Mouse (Mus musculus): ENCODE measurements at regions not wholly inside any gene's neighbourhood (a gene's known extent, or its start where the extent isn't known, plus 50 kb on each side); places are given as distances from the start of the nearest gene placed in this dataset.

- TF ChIP-seq CTCF (IDR thresholded peaks at IDR 0.05; ENCODE audit: low read depth) (no peak), EP300 (IDR thresholded peaks at IDR 0.05; ENCODE audit: low read depth) (no peak)
- DNase-seq (ENCODE audit: low read depth in 3 of 3, low spot score in 3 of 3) (no peak), ATAC-seq (ENCODE audit: insufficient read depth) (no peak)
- no peak overlapping the region for H3K9ac ChIP-seq (replicated peaks)
- no peak overlapping the region for H3K4me2 ChIP-seq (ENCODE audit: low read depth)
- H3K36me3 ChIP-seq (replicated peaks; ENCODE audit: control insufficient read depth, insufficient read depth, low read depth), result no peaks in the 10 kb centered on the region
- no peak overlapping the region for H3K4me3 ChIP-seq (ENCODE audit: insufficient read depth in 1 of 2, low read depth in 2 of 2, low read length in 2 of 2)
- H3K27me3 ChIP-seq (ENCODE audit: control insufficient read depth, insufficient read depth, low read length), result no peaks in the 10 kb centered on the region
- no peaks in the 10 kb centered on the region for H3K4me1 ChIP-seq (replicated peaks; ENCODE audit: control insufficient read depth in 2 of 2, insufficient read depth in 2 of 2, low read length in 1 of 2)
- H3K27ac ChIP-seq, result no peak overlapping the region
- H3K9me3 ChIP-seq (ENCODE audit: control insufficient read depth, low read length), result no peaks in the 10 kb centered on the region
Observed at GRCm38 (mm10) chr10:17403899-17404298, 319.1 kb upstream of the Cited2 start.

- Histone ChIP-seq H3K27me3 (ENCODE audit: control insufficient read depth, insufficient read depth, low read length) (no peaks in the 10 kb centered on the region), H3K9me3 (ENCODE audit: control insufficient read depth, low read length) (no peaks in the 10 kb centered on the region), H3K9ac (replicated peaks) (no peak overlapping the region), H3K27ac (no peak overlapping the region), H3K4me2 (ENCODE audit: low read depth) (no peak overlapping the region), H3K4me1 (replicated peaks; ENCODE audit: control insufficient read depth in 2 of 2, insufficient read depth in 2 of 2, low read length in 1 of 2) (no peaks in the 10 kb centered on the region), H3K36me3 (replicated peaks; ENCODE audit: control insufficient read depth, insufficient read depth, low read depth) (no peaks in the 10 kb centered on the region), H3K4me3 (ENCODE audit: insufficient read depth in 1 of 2, low read depth in 2 of 2, low read length in 2 of 2) (no peak overlapping the region)
- WGBS (ENCODE audit: insufficient replicate concordance), result 57% methylated on average over 2 of the region's 2 CpGs
- DNase-seq (ENCODE audit: low read depth in 3 of 3, low spot score in 3 of 3) (no peak), ATAC-seq (ENCODE audit: insufficient read depth) (no peak)
- TF ChIP-seq CTCF (IDR thresholded peaks at IDR 0.05; ENCODE audit: low read depth), result no peak
- TF ChIP-seq EP300 (IDR thresholded peaks at IDR 0.05; ENCODE audit: low read depth), result no peak
Observed at GRCm38 (mm10) chr10:17407854-17408606, 315.0 kb upstream of the Cited2 start.

- no peak for ATAC-seq (ENCODE audit: insufficient read depth)
- WGBS (ENCODE audit: insufficient replicate concordance), result 54% methylated on average over 1 of the region's 1 CpGs
- H3K9ac ChIP-seq (replicated peaks), result no peak overlapping the region
Observed at GRCm38 (mm10) chr10:17408781-17409180, 314.2 kb upstream of the Cited2 start.

GRCm38 (mm10) chr10:17411300-17411987 lies 311.6 kb upstream of the Cited2 start:
- no peak for ATAC-seq (ENCODE audit: insufficient read depth)

More at GRCm38 (mm10) chr10:17408781-17409180, 314.2 kb upstream of the Cited2 start:
- Histone ChIP-seq H3K4me1 (replicated peaks; ENCODE audit: control insufficient read depth in 2 of 2, insufficient read depth in 2 of 2, low read length in 1 of 2) (no peaks in the 10 kb centered on the region), H3K36me3 (replicated peaks; ENCODE audit: control insufficient read depth, insufficient read depth, low read depth) (no peaks in the 10 kb centered on the region), H3K9me3 (ENCODE audit: control insufficient read depth, low read length) (no peaks in the 10 kb centered on the region), H3K27ac (no peak overlapping the region), H3K4me3 (ENCODE audit: insufficient read depth in 1 of 2, low read depth in 2 of 2, low read length in 2 of 2) (no peak overlapping the region), H3K4me2 (ENCODE audit: low read depth) (no peak overlapping the region), H3K27me3 (ENCODE audit: control insufficient read depth, insufficient read depth, low read length) (no peaks in the 10 kb centered on the region)
- TF ChIP-seq CTCF (IDR thresholded peaks at IDR 0.05; ENCODE audit: low read depth) (no peak), EP300 (IDR thresholded peaks at IDR 0.05; ENCODE audit: low read depth) (no peak)
- no peak for DNase-seq (ENCODE audit: low read depth in 3 of 3, low spot score in 3 of 3)

GRCm38 (mm10) chr10:17415112-17415511 lies 307.9 kb upstream of the Cited2 start:
- no peaks in the 10 kb centered on the region for H3K9me3 ChIP-seq (ENCODE audit: control insufficient read depth, low read length)
- 59% methylated on average over 3 of the region's 3 CpGs for whole genome bisulfite sequencing (ENCODE audit: insufficient replicate concordance)
- ATAC-seq (ENCODE audit: insufficient read depth), result no peak

More at GRCm38 (mm10) chr10:17411300-17411987, 311.6 kb upstream of the Cited2 start:
- no peak overlapping the region for H3K27ac ChIP-seq
- H3K4me2 ChIP-seq (ENCODE audit: low read depth), result no peak overlapping the region
- H3K4me1 ChIP-seq (replicated peaks; ENCODE audit: control insufficient read depth in 2 of 2, insufficient read depth in 2 of 2, low read length in 1 of 2), result no peaks in the 10 kb centered on the region
- H3K4me3 ChIP-seq (ENCODE audit: insufficient read depth in 1 of 2, low read depth in 2 of 2, low read length in 2 of 2), result no peak overlapping the region
- 52% methylated on average over 4 of the region's 4 CpGs for WGBS (ENCODE audit: insufficient replicate concordance)
- no peak for DNase-seq (ENCODE audit: low read depth in 3 of 3, low spot score in 3 of 3)
- no peaks in the 10 kb centered on the region for H3K36me3 ChIP-seq (replicated peaks; ENCODE audit: control insufficient read depth, insufficient read depth, low read depth)
- H3K27me3 ChIP-seq (ENCODE audit: control insufficient read depth, insufficient read depth, low read length), result no peaks in the 10 kb centered on the region
- H3K9ac ChIP-seq (replicated peaks), result no peak overlapping the region
- TF ChIP-seq CTCF (IDR thresholded peaks at IDR 0.05; ENCODE audit: low read depth) (no peak), EP300 (IDR thresholded peaks at IDR 0.05; ENCODE audit: low read depth) (no peak)
- H3K9me3 ChIP-seq (ENCODE audit: control insufficient read depth, low read length), result no peaks in the 10 kb centered on the region

More at GRCm38 (mm10) chr10:17415112-17415511, 307.9 kb upstream of the Cited2 start:
- DNase-seq (ENCODE audit: low read depth in 3 of 3, low spot score in 3 of 3), result no peak
- no peaks in the 10 kb centered on the region for H3K27me3 ChIP-seq (ENCODE audit: control insufficient read depth, insufficient read depth, low read length)
- H3K9ac ChIP-seq (replicated peaks), result no peak overlapping the region
- H3K4me3 ChIP-seq (ENCODE audit: insufficient read depth in 1 of 2, low read depth in 2 of 2, low read length in 2 of 2), result no peak overlapping the region
- no peaks in the 10 kb centered on the region for H3K4me1 ChIP-seq (replicated peaks; ENCODE audit: control insufficient read depth in 2 of 2, insufficient read depth in 2 of 2, low read length in 1 of 2)
- H3K27ac ChIP-seq, result no peak overlapping the region
- TF ChIP-seq EP300 (IDR thresholded peaks at IDR 0.05; ENCODE audit: low read depth), result no peak
- TF ChIP-seq CTCF (IDR thresholded peaks at IDR 0.05; ENCODE audit: low read depth), result no peak
- no peak overlapping the region for H3K4me2 ChIP-seq (ENCODE audit: low read depth)
- H3K36me3 ChIP-seq (replicated peaks; ENCODE audit: control insufficient read depth, insufficient read depth, low read depth), result no peaks in the 10 kb centered on the region

Data from liver, embryonic 14.5 days (tissue).